Mouse (Mus musculus) ES-E14 (cell line): ENCODE measurements around the gene Taar9.
A peak's percentile ranks its signal among the peaks of the same experiment; 100 is the strongest.

Source experiments
- MAFK ChIP-seq: IDR thresholded peaks from 2 replicates; pipeline ENCODE4 v1.6.1; 2014; ENCODE audit warnings: mild to moderate bottlenecking, low read depth, low read length, inconsistent platforms; ENCODE audit not compliant: insufficient read depth
- ZC3H11A ChIP-seq: IDR thresholded peaks from 2 replicates; pipeline ENCODE4 v1.6.1; 2012; ENCODE audit warnings: low read depth, mild to moderate bottlenecking, inconsistent platforms, low read length, borderline replicate concordance
- ZNF384 ChIP-seq: IDR thresholded peaks from 2 replicates; pipeline ENCODE4 v1.6.1; 2012; ENCODE audit warnings: low read depth, low read length, inconsistent platforms

GRCm38 (mm10) chr10:24132273-24132672 lies 22.9 kb upstream of the Taar9 start:
- peak; percentile 50; the same call in 1 of the 2 replicates for TF ChIP-seq MAFK
- no peak for TF ChIP-seq ZNF384
- no peak for TF ChIP-seq ZC3H11A
